Mouse (Mus musculus): Measurements from ENCODE around the gene Crygb.

Gene Crygb

GRCm38 (mm10) chr1:65082188-65082587 is at the start of gene Crygb:
TSS of gene Crygb (minus strand) at chr1:65082288.
- 54% methylated on average over 7 of the region's 7 CpGs for WGBS

GRCm38 (mm10) chr1:65131671-65132070 is 49.6 kb upstream of the Crygb start:
- 98% methylated on average over 1 of the region's 1 CpGs for WGBS

- 82% methylated on average over 3 of the region's 3 CpGs for WGBS
Observed at GRCm38 (mm10) chr1:65130226-65130625, 48.1 kb upstream of the Crygb start.

GRCm38 (mm10) chr1:65129634-65130180 is 47.6 kb upstream of the Crygb start:
- 60% methylated on average over 3 of the region's 3 CpGs for WGBS

- WGBS, result 13% methylated on average over 9 of the region's 9 CpGs
Observed at GRCm38 (mm10) chr1:65122574-65123372, 40.7 kb upstream of the Crygb start, which contains the start of gene D630023F18Rik. TSS of gene D630023F18Rik (minus strand) at chr1:65123214.

- 76% methylated on average over 1 of the region's 1 CpGs for WGBS
Observed at GRCm38 (mm10) chr1:65119438-65119837, 37.4 kb upstream of the Crygb start, which contains the start of gene Gm28845. TSS of gene Gm28845 (minus strand) at chr1:65119558.

GRCm38 (mm10) chr1:65118150-65118913 is 36.2 kb upstream of the Crygb start:
- 87% methylated on average over 8 of the region's 8 CpGs for WGBS

- WGBS, result 95% methylated on average over 5 of the region's 5 CpGs
Observed at GRCm38 (mm10) chr1:65113536-65114172, 31.6 kb upstream of the Crygb start.

- WGBS, result 65% methylated on average over 14 of the region's 14 CpGs
Observed at GRCm38 (mm10) chr1:65112807-65113196, 30.7 kb upstream of the Crygb start.

GRCm38 (mm10) chr1:65112031-65112806 is 30.1 kb upstream of the Crygb start:
- WGBS, result 6% methylated on average over 8 of the region's 8 CpGs

GRCm38 (mm10) chr1:65109756-65110435 is 27.8 kb upstream of the Crygb start:
- WGBS, result 85% methylated on average over 25 of the region's 25 CpGs

GRCm38 (mm10) chr1:65109196-65109595 is 27.1 kb upstream of the Crygb start:
- 89% methylated on average over 8 of the region's 8 CpGs for WGBS

- WGBS, result 93% methylated on average over 10 of the region's 10 CpGs
Observed at GRCm38 (mm10) chr1:65107654-65108279, 25.7 kb upstream of the Crygb start.

GRCm38 (mm10) chr1:65103273-65103672 is 21.2 kb upstream of the Crygb start, which contains the start of gene Cryga:
TSS of gene Cryga (minus strand) at chr1:65103373.
- WGBS, result 93% methylated on average over 11 of the region's 11 CpGs

- WGBS, result 86% methylated on average over 3 of the region's 3 CpGs
Observed at GRCm38 (mm10) chr1:65096953-65097352, 14.9 kb upstream of the Crygb start.

- WGBS, result 65% methylated on average over 3 of the region's 3 CpGs
Observed at GRCm38 (mm10) chr1:65091566-65091965, 9.5 kb upstream of the Crygb start.

GRCm38 (mm10) chr1:65090370-65090769 is 8.3 kb upstream of the Crygb start:
- 78% methylated on average over 2 of the region's 2 CpGs for WGBS

- 80% methylated on average over 6 of the region's 6 CpGs for WGBS
Observed at GRCm38 (mm10) chr1:65088567-65089356, 6.7 kb upstream of the Crygb start.

GRCm38 (mm10) chr1:65075607-65076006 is 6.5 kb downstream of the Crygb start:
- WGBS, result 9% methylated on average over 5 of the region's 5 CpGs

Measured in cerebral cortex, adult 2 months (tissue).